Mouse (Mus musculus): ENCODE results near the gene Rbmy.
"Not testable (repeated sequence)": the region's sequence is repeated elsewhere in the genome, so short reads cannot be mapped to it uniquely, and the experiment has no call there.

Rbmy gene

DNA sequence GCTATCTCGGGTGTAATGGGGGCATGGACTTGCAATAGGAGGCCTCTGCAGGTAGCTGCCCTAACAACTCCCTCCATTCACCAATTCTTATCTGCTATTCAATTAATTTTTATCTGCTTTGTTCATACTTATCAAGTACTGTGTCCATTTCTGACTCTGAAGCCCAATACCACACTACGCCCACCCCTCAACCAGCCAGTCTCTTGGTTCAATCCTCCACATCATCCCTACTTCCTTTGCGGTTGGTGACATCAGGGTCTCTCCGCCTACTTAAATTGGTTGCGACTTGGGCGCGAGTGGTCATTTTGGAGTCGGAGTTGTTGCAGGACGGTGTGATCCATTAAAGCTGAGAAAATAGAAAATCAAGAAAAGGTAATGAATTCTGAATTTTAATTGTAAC is at the start of gene Rbmy, which contains the start of gene Gm10256:
TSS of gene Rbmy (plus strand) at position 301 of the 400 bp plus-strand sequence.
TSS of gene Gm10256 (plus strand) at position 320 of the 400 bp plus-strand sequence.
- DNase-seq (ENCODE audit: extremely low read depth, insufficient read length, low spot score): not testable (repeated sequence)

DNA sequence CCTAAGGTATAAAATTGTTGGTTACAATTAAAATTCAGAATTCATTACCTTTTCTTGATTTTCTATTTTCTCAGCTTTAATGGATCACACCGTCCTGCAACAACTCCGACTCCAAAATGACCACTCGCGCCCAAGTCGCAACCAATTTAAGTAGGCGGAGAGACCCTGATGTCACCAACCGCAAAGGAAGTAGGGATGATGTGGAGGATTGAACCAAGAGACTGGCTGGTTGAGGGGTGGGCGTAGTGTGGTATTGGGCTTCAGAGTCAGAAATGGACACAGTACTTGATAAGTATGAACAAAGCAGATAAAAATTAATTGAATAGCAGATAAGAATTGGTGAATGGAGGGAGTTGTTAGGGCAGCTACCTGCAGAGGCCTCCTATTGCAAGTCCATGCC is 34.4 kb upstream of the Rbmy start, which contains the start of gene Gm4064:
TSS of gene Gm4064 (minus strand) at position 101 of the 400 bp plus-strand sequence.
- not testable (repeated sequence) for DNase-seq (ENCODE audit: extremely low read depth, insufficient read length, low spot score)

Measured in 3134 (cell line).